Mouse (Mus musculus) adrenal gland, postnatal 25 days (tissue): ENCODE measurements at regions not wholly inside any gene's neighbourhood (a gene's known extent, or its start where the extent isn't known, plus 50 kb on each side); places are given as distances from the start of the nearest gene placed in this dataset.

Experiments
- DNase-seq: peaks from one replicate; pipeline ENCODE4 v3.0.0; 2021; ENCODE audit warnings: mixed read lengths

DNA sequence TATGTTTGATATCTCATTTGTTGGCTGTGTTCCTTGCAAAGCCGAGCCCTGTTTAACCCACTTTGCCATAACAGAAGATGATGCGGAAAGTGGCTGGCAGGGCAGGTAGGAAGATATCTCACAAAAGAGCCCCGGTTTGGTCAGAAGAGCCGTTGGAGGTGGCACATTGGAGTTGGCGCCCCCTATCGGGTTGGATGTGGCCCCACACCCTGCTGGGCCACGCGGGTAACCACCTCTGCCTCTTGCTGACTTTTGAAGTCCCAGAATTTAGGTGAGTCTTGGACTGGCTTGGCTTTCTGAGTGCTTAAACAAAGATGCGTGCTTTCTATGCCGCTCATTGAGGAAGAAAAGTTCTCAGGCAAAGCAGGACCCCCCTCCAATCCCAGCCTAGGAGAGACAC lies 56.1 kb downstream of the Gm4791 start:
- DNase-seq = no peak

DNA sequence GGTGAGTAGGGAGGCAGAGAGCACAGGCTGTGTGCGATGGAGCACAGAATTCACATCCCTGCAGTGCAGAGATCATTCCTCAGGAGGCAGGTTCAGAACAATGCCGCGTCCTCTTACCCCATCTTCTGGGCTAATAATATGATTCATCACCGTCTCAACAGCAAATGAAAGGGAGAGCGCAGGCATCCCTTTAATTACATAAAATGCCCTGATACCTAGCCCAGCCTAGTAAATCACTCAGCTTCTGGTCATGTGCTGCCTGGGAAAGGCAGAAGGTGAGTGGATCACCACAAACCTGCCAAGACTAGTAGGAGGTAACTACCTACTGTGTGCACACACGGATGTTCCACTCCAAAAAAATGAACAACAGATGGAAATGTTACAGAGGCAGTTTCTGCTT lies 57.0 kb downstream of the Gm4791 start:
- no peak for DNase-seq

- DNase-seq = no peak
Measured at GRCm38 (mm10) chr9:47059339-47060005, 60.9 kb downstream of the Gm4791 start.

GRCm38 (mm10) chr9:47060757-47061156 lies 62.2 kb downstream of the Gm4791 start:
- no peak for DNase-seq

DNA sequence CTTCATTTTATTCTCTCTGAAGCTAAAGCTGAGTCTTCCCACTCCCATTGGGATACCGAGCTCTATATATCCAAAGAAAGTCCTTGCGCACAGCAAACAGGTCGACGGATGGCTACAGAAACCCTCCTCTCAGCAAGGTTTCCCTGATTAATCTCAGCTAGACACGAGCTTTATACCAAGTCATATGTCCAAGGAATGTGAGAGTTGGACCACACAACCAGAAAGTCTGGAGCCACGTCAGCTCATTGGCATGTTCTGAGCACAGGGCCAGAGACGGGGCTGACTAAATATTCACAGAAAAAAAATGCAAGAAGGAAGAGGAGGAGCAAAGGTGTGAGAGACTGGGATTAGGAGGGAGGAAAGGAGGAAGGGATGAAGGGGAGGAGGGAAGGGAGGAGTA lies 64.0 kb downstream of the Gm4791 start:
- no peak for DNase-seq

GRCm38 (mm10) chr9:47063751-47064150 lies 65.2 kb downstream of the Gm4791 start:
- DNase-seq = no peak

GRCm38 (mm10) chr9:47064463-47065032 lies 66.0 kb downstream of the Gm4791 start:
- no peak for DNase-seq

DNA sequence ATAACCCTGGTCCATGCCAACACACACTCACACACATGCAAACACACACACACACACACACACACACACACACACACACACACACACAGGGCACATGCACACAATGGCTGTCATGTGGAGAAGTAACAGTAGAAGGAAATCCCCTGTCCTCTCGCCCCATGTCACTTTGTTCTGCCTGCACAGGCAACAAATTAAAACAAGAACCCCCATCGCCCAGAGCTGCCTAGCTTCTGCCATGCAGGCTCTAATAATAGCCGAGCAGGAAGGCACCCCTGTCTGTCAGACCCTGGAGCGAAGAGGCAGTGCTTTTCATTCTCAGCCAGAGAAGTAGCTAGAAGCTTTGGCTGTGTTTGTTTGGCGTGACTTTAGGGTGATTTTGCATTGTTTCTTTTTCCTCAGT lies 70.9 kb downstream of the Gm4791 start:
- DNase-seq = no peak

GRCm38 (mm10) chr9:47070958-47071357 lies 72.4 kb downstream of the Gm4791 start:
- no peak for DNase-seq

DNA sequence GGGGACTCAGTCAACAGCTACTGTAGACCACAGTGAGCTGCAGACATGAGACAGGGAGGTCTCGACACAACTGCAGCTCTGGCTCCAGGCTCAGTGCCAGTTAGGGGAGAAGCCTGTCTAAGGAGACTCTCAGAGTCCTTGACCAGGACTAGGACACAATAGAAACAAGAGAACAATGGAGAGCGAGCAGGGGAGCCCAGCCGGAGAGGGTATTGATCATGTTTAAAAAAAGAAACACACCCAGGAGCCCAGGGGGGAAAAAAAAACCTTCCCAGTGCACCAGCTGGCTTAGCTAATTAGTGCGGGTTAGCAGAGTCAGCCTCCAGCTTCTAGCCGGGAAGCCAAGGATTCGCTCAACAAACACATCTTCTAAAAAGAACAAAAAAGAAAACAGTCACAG lies 78.4 kb downstream of the Gm4791 start:
- no peak for DNase-seq

DNA sequence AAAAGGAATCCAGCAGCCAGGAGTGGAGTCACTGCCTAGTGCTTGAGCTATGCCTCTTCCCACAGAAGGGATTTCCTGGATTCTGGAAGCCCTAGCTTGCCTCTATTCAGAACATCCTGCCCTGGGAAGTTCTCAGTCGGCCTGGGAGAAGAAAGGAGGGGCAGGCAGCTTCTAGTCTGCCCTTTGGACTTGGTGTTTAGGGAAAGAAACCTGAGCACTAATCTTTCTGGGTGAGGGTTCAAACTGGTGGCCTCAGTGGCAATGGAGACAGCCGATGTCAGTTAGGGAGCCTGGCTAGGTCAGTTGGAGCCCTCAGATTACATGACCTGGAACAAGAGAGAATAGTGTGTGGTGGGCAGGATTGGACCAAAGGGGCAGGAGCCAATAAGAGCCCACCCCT lies 78.9 kb downstream of the Gm4791 start:
- DNase-seq = no peak

DNA sequence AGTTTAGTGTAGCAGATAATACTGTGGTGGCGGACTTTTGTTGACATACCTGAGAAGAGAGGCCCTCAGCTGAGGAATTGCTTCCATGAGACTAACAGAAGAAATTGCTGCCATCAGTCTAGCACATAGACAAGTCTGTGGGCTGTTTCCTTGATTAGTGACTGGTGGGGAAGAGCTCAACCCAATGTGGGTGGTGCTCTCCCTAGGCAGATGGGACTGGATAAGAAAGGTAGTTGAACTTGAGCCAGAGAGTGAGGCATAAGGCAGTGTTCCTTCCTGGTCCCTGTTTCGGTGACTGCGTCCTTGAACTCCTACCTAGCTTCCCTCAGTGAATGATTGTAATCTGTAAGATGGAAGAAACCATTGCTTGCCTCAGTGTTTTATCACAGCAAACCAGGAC lies 79.4 kb downstream of the Gm4791 start:
- no peak for DNase-seq

DNA sequence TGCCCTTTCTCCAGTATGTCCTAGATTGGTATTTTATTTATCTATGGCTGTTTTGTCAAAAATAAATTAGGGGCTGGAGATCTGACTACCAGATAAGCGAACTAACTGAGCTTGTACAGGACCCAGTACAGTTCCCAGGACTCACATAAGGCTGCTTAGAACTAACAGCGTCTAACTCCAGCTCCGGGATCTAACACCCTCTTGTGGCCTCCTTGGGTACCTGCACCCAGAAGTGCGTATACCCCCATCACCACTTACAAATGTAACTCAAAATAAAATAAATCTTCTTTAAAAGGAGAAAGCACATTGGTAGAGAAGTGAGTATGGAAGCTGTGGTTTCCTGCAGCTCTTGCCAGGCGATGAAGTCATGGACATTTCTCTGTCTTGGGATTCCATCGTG lies 82.9 kb downstream of the Gm4791 start:
- no peak for DNase-seq

GRCm38 (mm10) chr9:47091796-47092195 lies 93.3 kb downstream of the Gm4791 start:
- DNase-seq = no peak

DNA sequence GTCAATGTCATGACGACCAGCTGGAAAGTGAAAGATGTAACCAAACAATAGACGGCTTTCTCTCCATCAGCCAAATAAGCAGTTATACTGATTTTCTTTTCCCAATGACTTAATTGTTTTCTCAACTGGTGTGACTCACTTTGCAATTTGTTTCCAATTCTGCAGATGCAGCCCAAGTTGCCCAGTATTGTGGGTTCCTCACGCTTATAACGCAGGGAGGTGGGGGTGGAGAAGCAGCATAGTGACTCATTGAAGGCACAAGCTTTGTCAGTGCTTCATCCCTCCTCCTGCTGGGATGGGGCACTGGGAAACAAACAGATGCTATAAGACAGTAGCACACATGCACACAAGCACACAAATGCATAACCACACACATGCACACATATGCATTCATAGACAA lies 97.1 kb downstream of the Gm4791 start:
- no peak for DNase-seq

DNA sequence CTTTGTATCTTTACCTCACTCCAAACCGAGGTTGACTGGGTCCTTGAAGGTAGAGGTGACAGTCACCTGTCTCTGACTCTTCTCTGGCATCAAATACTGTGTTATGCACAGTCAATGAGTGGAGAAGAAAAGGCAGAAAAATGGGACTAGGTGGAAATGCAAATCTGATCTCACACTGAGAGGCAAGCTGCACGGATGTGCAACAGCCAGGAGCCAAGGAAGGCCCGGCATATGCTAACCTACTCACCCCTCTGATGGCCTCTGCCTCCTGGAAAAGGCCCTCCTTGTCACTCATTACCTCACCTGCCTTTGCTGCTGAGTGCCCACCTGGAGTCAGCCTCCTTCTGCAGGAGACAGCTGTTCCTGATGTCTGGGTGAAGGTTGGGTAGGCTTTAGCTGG lies 104.8 kb downstream of the Gm4791 start:
- no peak for DNase-seq

DNA sequence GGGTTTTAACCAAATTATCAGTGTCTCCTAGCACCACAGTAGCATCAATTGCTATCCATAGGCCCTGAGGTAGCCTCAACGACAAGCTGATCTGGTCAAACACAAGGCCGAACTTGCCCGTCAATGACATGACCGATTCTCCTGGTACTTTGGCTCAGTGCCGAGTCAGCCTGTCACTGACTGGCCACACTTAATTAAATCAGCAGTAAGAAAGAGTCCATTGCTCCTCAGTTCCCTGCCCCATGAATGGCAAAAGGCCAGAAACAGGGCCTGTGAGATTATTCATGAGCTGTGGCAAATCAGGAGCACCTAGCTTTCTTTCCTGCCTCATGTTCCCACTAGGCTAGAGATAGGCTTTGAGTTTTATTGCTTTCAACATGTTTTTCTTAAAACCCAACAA lies 105.4 kb downstream of the Gm4791 start:
- peak; percentile 7 for DNase-seq

GRCm38 (mm10) chr9:47108096-47108495 lies 109.6 kb downstream of the Gm4791 start:
- no peak for DNase-seq

GRCm38 (mm10) chr9:47119253-47119652 lies 120.7 kb downstream of the Gm4791 start:
- DNase-seq = no peak

- DNase-seq = no peak
Measured at GRCm38 (mm10) chr9:47123113-47123512, 124.6 kb downstream of the Gm4791 start.

DNA sequence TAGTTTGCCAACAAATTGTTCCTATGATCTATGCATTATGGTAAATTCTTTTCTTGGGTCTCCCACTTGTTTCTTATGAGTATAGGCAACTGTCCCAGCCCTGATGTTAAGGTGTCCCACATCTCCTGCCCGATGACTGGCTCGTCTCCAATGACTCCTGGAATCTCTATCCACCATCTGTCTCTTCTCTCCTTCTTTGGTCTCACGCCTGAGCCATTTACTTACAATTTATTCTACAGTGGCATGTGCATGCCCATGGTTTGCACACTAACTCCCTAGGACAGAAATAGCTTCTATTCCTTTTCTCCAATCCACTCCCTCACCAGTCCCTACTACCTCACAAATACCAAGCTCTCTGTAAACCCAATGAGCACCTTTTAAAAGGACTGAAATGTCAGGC lies 127.0 kb downstream of the Gm4791 start:
- DNase-seq = no peak

DNA sequence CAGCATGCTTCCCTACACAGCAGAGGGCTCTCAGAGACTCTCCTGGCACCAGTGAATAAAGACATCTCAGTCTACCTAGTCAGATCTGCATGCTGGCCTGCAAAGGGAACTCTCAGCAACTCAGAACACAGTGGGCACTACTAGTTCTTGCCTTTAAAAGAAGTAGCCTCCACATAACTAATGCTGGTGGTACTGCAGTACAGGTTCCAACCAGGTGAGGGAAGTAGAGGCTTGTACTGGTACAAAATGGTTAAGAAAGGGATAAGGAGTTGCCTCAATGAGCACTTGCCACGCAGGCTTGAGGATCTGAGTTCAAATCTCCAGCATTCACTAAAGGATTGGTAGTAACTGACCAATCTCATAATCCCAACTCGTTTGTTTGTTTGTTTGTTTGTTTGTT lies 127.7 kb downstream of the Gm4791 start:
- no peak for DNase-seq

DNA sequence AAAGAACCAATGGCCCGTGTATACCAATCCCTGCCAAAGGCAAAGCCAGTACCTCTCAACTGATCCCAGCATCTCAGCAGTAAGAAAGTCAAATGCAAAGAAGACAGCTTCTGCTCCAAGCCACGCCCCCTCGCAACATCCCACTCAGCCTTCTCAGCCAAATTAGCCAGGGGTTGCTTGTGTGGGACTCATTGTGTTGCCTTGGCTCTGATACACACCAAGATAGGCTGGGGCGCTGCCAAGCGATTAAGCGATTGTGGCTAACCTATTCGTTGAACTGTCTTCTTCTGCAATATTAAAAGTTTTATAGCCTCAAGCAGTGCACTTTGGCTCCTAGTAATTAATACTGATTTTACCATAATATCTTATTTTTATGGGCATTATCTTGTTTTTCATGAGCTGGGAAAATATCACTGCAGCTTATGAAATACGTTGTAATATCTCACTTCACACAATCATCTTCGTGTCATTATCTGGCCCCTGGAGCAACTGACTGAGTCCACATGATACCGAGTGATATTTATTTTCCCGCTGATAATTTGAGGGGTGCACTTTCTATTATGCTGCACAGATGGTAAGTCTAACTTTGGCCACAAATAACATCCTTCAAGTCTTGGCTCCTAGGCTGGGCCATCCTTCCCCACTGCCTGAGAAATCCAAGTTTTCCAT lies 129.3 kb downstream of the Gm4791 start:
- no peak for DNase-seq

GRCm38 (mm10) chr9:47129101-47129500 lies 130.6 kb downstream of the Gm4791 start:
- DNase-seq = no peak
